Mouse (Mus musculus) thymus, postnatal 10 days (tissue): Measurements from ENCODE around the gene Gpr12.
"Not testable (repeated sequence)": the region's sequence is repeated elsewhere in the genome, so short reads cannot be mapped to it uniquely, and the experiment has no call there.

Source experiments
- DNase-seq, 2 experiments: peaks; one replicate each; pipeline ENCODE4 v3.0.0; 2021; ENCODE audit warnings: low spot score in 2 of 2

Gene Gpr12

GRCm38 (mm10) chr5:146586357-146587070 is 1.5 kb upstream of the Gpr12 start:
- no peak for DNase-seq

- no peak for DNase-seq
Measured at GRCm38 (mm10) chr5:146585307-146585651, 240 bp upstream of the Gpr12 start.

GRCm38 (mm10) chr5:146584156-146584477 is 922 bp downstream of the Gpr12 start:
- no peak for DNase-seq

- no peak for DNase-seq
Measured at GRCm38 (mm10) chr5:146576668-146577067, 8.4 kb downstream of the Gpr12 start.

GRCm38 (mm10) chr5:146572735-146573042 is 12.3 kb downstream of the Gpr12 start:
- DNase-seq: not testable (repeated sequence)

- DNase-seq: not testable (repeated sequence)
Measured at GRCm38 (mm10) chr5:146571830-146572734, 13.0 kb downstream of the Gpr12 start.

GRCm38 (mm10) chr5:146570179-146570578 is 14.9 kb downstream of the Gpr12 start:
- not testable (repeated sequence) for DNase-seq

GRCm38 (mm10) chr5:146567054-146567453 is 18.0 kb downstream of the Gpr12 start:
- peak; percentile 41 to 44 for DNase-seq

- DNase-seq: no peak
Measured at GRCm38 (mm10) chr5:146564259-146564658, 20.8 kb downstream of the Gpr12 start.

GRCm38 (mm10) chr5:146555836-146556235 is 29.2 kb downstream of the Gpr12 start, which contains the start of gene Gm3415:
Gm3415 (plus strand) TSS chr5:146556136.
- not testable (repeated sequence) for DNase-seq

GRCm38 (mm10) chr5:146537347-146537746 is 47.7 kb downstream of the Gpr12 start, which contains the start of gene Gm3409:
Gm3409 (plus strand) TSS chr5:146537647.
- not testable (repeated sequence) for DNase-seq
